Mouse (Mus musculus): ENCODE measurements around the gene Tmem232.
A peak's percentile ranks its signal among the peaks of the same experiment; 100 is the strongest.
"Not testable (repeated sequence)": the region's sequence is repeated elsewhere in the genome, so short reads cannot be mapped to it uniquely, and the experiment has no call there.

Tmem232 gene

GRCm38 (mm10) chr17:65250261-65250660 is 290.3 kb downstream of the Tmem232 start:
- Histone ChIP-seq H3K36me3 (ENCODE audit: insufficient read depth, low read length) (no peaks in the 10 kb centered on the region), H3K4me3 (replicated peaks; ENCODE audit: low read length) (no peak overlapping the region), H3K4me1 (replicated peaks; ENCODE audit: low read depth, low read length) (no peaks in the 10 kb centered on the region), H3K27me3 (ENCODE audit: insufficient read depth, low read length) (no peaks in the 10 kb centered on the region), H3K9me3 (ENCODE audit: low read length) (no peaks in the 10 kb centered on the region)
- TF ChIP-seq NANOG (IDR thresholded peaks at IDR 0.05; ENCODE audit: borderline replicate concordance, low read length) (no peak), POU5F1 (IDR thresholded peaks at IDR 0.05; ENCODE audit: borderline replicate concordance, low read length) (no peak), CTCF (conservative IDR thresholded peaks at IDR 0.05; ENCODE audit: low read length) (no peak)

DNA sequence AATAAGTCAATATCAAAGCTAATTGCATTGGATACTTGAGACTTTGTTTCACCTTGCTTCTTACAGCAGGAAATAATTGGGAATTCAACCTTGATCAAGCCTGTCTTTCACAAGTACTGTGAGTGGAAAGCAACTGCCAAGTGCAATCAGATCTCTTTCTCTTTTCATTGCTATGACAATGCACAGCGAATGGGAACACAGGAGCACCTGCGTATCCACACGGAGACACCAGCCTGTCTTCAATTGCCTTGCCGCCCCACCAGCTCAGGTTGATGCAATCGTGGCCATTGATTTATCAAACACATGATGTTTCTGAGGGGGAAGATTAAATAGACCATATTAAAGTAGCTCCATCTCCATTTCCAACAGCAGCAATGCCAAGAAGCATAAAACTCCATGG is 296.9 kb downstream of the Tmem232 start:
- TF ChIP-seq POU5F1 (IDR thresholded peaks at IDR 0.05; ENCODE audit: borderline replicate concordance, low read length) (no peak), NANOG (IDR thresholded peaks at IDR 0.05; ENCODE audit: borderline replicate concordance, low read length) (no peak), CTCF (conservative IDR thresholded peaks at IDR 0.05; ENCODE audit: low read length) (no peak)
- Histone ChIP-seq H3K9me3 (ENCODE audit: low read length) (no peaks in the 10 kb centered on the region), H3K4me3 (replicated peaks; ENCODE audit: low read length) (no peak overlapping the region), H3K4me1 (replicated peaks; ENCODE audit: low read depth, low read length) (no peaks in the 10 kb centered on the region), H3K36me3 (ENCODE audit: insufficient read depth, low read length) (no peaks in the 10 kb centered on the region), H3K27me3 (ENCODE audit: insufficient read depth, low read length) (no peaks in the 10 kb centered on the region)

- TF ChIP-seq POU5F1 (IDR thresholded peaks at IDR 0.05; ENCODE audit: borderline replicate concordance, low read length): no peak
- TF ChIP-seq NANOG (IDR thresholded peaks at IDR 0.05; ENCODE audit: borderline replicate concordance, low read length): no peak
- no peak for TF ChIP-seq CTCF (conservative IDR thresholded peaks at IDR 0.05; ENCODE audit: low read length)
- no peaks in the 10 kb centered on the region for H3K9me3 ChIP-seq (ENCODE audit: low read length)
- H3K27me3 ChIP-seq (ENCODE audit: insufficient read depth, low read length): no peaks in the 10 kb centered on the region
These were observed 315.1 kb downstream of the Tmem232 start for GRCm38 (mm10) chr17:65225347-65225916.

DNA sequence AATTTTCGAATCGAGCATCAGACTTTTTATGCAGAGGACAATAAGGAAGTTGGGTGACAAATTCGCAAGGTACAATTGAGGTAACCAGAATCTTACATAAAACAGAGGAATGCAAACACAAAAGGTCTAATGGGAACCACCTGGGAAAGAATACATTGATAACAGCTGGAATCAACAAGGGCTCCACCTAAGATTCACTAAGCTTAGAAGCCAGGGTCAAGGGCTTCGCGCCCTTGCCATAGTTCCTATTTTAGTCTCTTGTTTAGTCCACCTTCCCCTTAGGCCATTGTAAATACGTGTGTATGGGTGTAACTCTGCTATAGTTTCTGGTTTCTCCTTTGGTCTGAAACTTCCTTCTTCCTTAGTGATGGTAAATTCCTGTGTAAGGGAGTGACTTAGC is 318.9 kb downstream of the Tmem232 start:
- TF ChIP-seq NANOG (IDR thresholded peaks at IDR 0.05; ENCODE audit: borderline replicate concordance, low read length): peak; percentile 18; the same call in 1 of the 2 replicates
- not testable (repeated sequence) for H3K27me3 ChIP-seq (ENCODE audit: insufficient read depth, low read length); H3K36me3 ChIP-seq (ENCODE audit: insufficient read depth, low read length)

More at GRCm38 (mm10) chr17:65225347-65225916, 315.1 kb downstream of the Tmem232 start:
- Histone ChIP-seq H3K36me3 (ENCODE audit: insufficient read depth, low read length) (no peaks in the 10 kb centered on the region), H3K4me3 (replicated peaks; ENCODE audit: low read length) (no peak overlapping the region), H3K4me1 (replicated peaks; ENCODE audit: low read depth, low read length) (peaks cover 48% of the 10 kb centered on the region)

More for the DNA sequence above, 318.9 kb downstream of the Tmem232 start:
- peaks cover 43% of the 10 kb centered on the region for H3K4me1 ChIP-seq (replicated peaks; ENCODE audit: low read depth, low read length)
- H3K9me3 ChIP-seq (ENCODE audit: low read length): peaks cover 12% of the 10 kb centered on the region; the same call in 1 of the 2 replicates
- H3K4me3 ChIP-seq (replicated peaks; ENCODE audit: low read length): not testable (repeated sequence)

Measured in E14TG2a.4 (cell line).